Mouse (Mus musculus): ENCODE measurements at regions not wholly inside any gene's neighbourhood (a gene's known extent, or its start where the extent isn't known, plus 50 kb on each side); places are given as distances from the start of the nearest gene placed in this dataset.

GRCm38 (mm10) chr3:130883319-130883718 lies 153.1 kb upstream of the Rpl34 start:
- no peaks in the 10 kb centered on the region for H3K27me3 ChIP-seq (ENCODE audit: control insufficient read depth, insufficient read depth, insufficient read length)
- no peak overlapping the region for H3K4me2 ChIP-seq (ENCODE audit: low read depth)
- H3K36me3 ChIP-seq (ENCODE audit: control insufficient read depth, insufficient read depth), result no peaks in the 10 kb centered on the region
- H3K4me3 ChIP-seq, result no peak overlapping the region
- H3K79me2 ChIP-seq (ENCODE audit: control insufficient read depth, insufficient read depth), result no peaks in the 10 kb centered on the region
- TF ChIP-seq SRF (IDR thresholded peaks at IDR 0.05; ENCODE audit: control insufficient read depth, insufficient read length, low read depth) (no peak), MYOD1 (IDR thresholded peaks at IDR 0.05; ENCODE audit: control insufficient read depth in 1 of 3, insufficient read length in 2 of 3, low read depth in 2 of 3) (no peak), E2F4 (IDR thresholded peaks at IDR 0.05; ENCODE audit: insufficient read depth) (no peak), POLR2AphosphoS2 (IDR thresholded peaks at IDR 0.05; ENCODE audit: insufficient read length, low read depth) (no peak), USF1 (IDR thresholded peaks at IDR 0.05; ENCODE audit: low read depth) (no peak), CEBPB (IDR thresholded peaks at IDR 0.05; ENCODE audit: insufficient read depth, poor library complexity, severe bottlenecking) (no peak), REST (IDR thresholded peaks at IDR 0.05; ENCODE audit: insufficient read depth, insufficient read length) (no peak), MYOG (IDR thresholded peaks at IDR 0.05; ENCODE audit: control insufficient read depth in 1 of 3, insufficient read depth in 1 of 3, insufficient read length in 2 of 3, low read depth in 2 of 3) (no peak)
- no peak overlapping the region for H3ac ChIP-seq (ENCODE audit: control insufficient read depth, insufficient read length)

GRCm38 (mm10) chr3:130880482-130880881 lies 150.3 kb upstream of the Rpl34 start:
- H3K4me2 ChIP-seq (ENCODE audit: low read depth), result no peak overlapping the region
- TF ChIP-seq POLR2A (IDR thresholded peaks at IDR 0.05; ENCODE audit: insufficient read length, low read depth) (no peak), E2F4 (IDR thresholded peaks at IDR 0.05; ENCODE audit: insufficient read depth) (no peak), MYOG (IDR thresholded peaks at IDR 0.05; ENCODE audit: control insufficient read depth in 1 of 3, insufficient read depth in 1 of 3, insufficient read length in 2 of 3, low read depth in 2 of 3) (no peak), SRF (IDR thresholded peaks at IDR 0.05; ENCODE audit: control insufficient read depth, insufficient read length, low read depth) (no peak), CEBPB (IDR thresholded peaks at IDR 0.05; ENCODE audit: insufficient read depth, poor library complexity, severe bottlenecking) (no peak), MYOD1 (IDR thresholded peaks at IDR 0.05; ENCODE audit: control insufficient read depth in 1 of 3, insufficient read length in 2 of 3, low read depth in 2 of 3) (no peak), TCF3 (IDR thresholded peaks at IDR 0.05; ENCODE audit: insufficient read length, low read depth) (no peak), USF1 (IDR thresholded peaks at IDR 0.05; ENCODE audit: low read depth) (no peak), POLR2AphosphoS2 (IDR thresholded peaks at IDR 0.05; ENCODE audit: insufficient read length, low read depth) (no peak), REST (IDR thresholded peaks at IDR 0.05; ENCODE audit: insufficient read depth, insufficient read length) (no peak), TCF12 (IDR thresholded peaks at IDR 0.05; ENCODE audit: insufficient read depth, poor library complexity, severe bottlenecking) (no peak), MAX (IDR thresholded peaks at IDR 0.05; ENCODE audit: low read depth) (no peak)
- no peak overlapping the region for H3ac ChIP-seq (ENCODE audit: control insufficient read depth, insufficient read length)
- no peaks in the 10 kb centered on the region for H3K79me2 ChIP-seq (ENCODE audit: control insufficient read depth, insufficient read depth)
- no peak overlapping the region for H3K4me3 ChIP-seq
- H3K27me3 ChIP-seq (ENCODE audit: control insufficient read depth, insufficient read depth, insufficient read length), result no peaks in the 10 kb centered on the region
- H3K36me3 ChIP-seq (ENCODE audit: control insufficient read depth, insufficient read depth), result no peaks in the 10 kb centered on the region

- Histone ChIP-seq H3ac (ENCODE audit: control insufficient read depth, insufficient read length) (no peak overlapping the region), H3K36me3 (ENCODE audit: control insufficient read depth, insufficient read depth) (no peaks in the 10 kb centered on the region), H3K4me3 (no peak overlapping the region), H3K27me3 (ENCODE audit: control insufficient read depth, insufficient read depth, insufficient read length) (no peaks in the 10 kb centered on the region), H3K79me2 (ENCODE audit: control insufficient read depth, insufficient read depth) (no peaks in the 10 kb centered on the region), H3K4me2 (ENCODE audit: low read depth) (no peak overlapping the region)
- TF ChIP-seq REST (IDR thresholded peaks at IDR 0.05; ENCODE audit: insufficient read depth, insufficient read length) (no peak), E2F4 (IDR thresholded peaks at IDR 0.05; ENCODE audit: insufficient read depth) (no peak), MYOG (IDR thresholded peaks at IDR 0.05; ENCODE audit: control insufficient read depth in 1 of 3, insufficient read depth in 1 of 3, insufficient read length in 2 of 3, low read depth in 2 of 3) (no peak), CEBPB (IDR thresholded peaks at IDR 0.05; ENCODE audit: insufficient read depth, poor library complexity, severe bottlenecking) (no peak), TCF12 (IDR thresholded peaks at IDR 0.05; ENCODE audit: insufficient read depth, poor library complexity, severe bottlenecking) (no peak)
Measured at GRCm38 (mm10) chr3:130879463-130879862, 149.3 kb upstream of the Rpl34 start.

GRCm38 (mm10) chr3:130878834-130879233 lies 148.6 kb upstream of the Rpl34 start:
- no peak overlapping the region for H3K4me3 ChIP-seq
- no peaks in the 10 kb centered on the region for H3K79me2 ChIP-seq (ENCODE audit: control insufficient read depth, insufficient read depth)
- TF ChIP-seq MYOD1 (IDR thresholded peaks at IDR 0.05; ENCODE audit: control insufficient read depth in 1 of 3, insufficient read length in 2 of 3, low read depth in 2 of 3) (no peak), TCF12 (IDR thresholded peaks at IDR 0.05; ENCODE audit: insufficient read depth, poor library complexity, severe bottlenecking) (no peak), SRF (IDR thresholded peaks at IDR 0.05; ENCODE audit: control insufficient read depth, insufficient read length, low read depth) (no peak), USF1 (IDR thresholded peaks at IDR 0.05; ENCODE audit: low read depth) (no peak), POLR2AphosphoS2 (IDR thresholded peaks at IDR 0.05; ENCODE audit: insufficient read length, low read depth) (no peak), MAX (IDR thresholded peaks at IDR 0.05; ENCODE audit: low read depth) (no peak), MYOG (IDR thresholded peaks at IDR 0.05; ENCODE audit: control insufficient read depth in 1 of 3, insufficient read depth in 1 of 3, insufficient read length in 2 of 3, low read depth in 2 of 3) (no peak), E2F4 (IDR thresholded peaks at IDR 0.05; ENCODE audit: insufficient read depth) (no peak), REST (IDR thresholded peaks at IDR 0.05; ENCODE audit: insufficient read depth, insufficient read length) (no peak), POLR2A (IDR thresholded peaks at IDR 0.05; ENCODE audit: insufficient read length, low read depth) (no peak), CEBPB (IDR thresholded peaks at IDR 0.05; ENCODE audit: insufficient read depth, poor library complexity, severe bottlenecking) (no peak), TCF3 (IDR thresholded peaks at IDR 0.05; ENCODE audit: insufficient read length, low read depth) (no peak)
- H3ac ChIP-seq (ENCODE audit: control insufficient read depth, insufficient read length), result no peak overlapping the region
- H3K36me3 ChIP-seq (ENCODE audit: control insufficient read depth, insufficient read depth), result no peaks in the 10 kb centered on the region
- no peaks in the 10 kb centered on the region for H3K27me3 ChIP-seq (ENCODE audit: control insufficient read depth, insufficient read depth, insufficient read length)
- no peak overlapping the region for H3K4me2 ChIP-seq (ENCODE audit: low read depth)

- Histone ChIP-seq H3K27me3 (ENCODE audit: control insufficient read depth, insufficient read depth, insufficient read length) (no peaks in the 10 kb centered on the region), H3ac (ENCODE audit: control insufficient read depth, insufficient read length) (no peak overlapping the region), H3K79me2 (ENCODE audit: control insufficient read depth, insufficient read depth) (no peaks in the 10 kb centered on the region), H3K4me3 (no peak overlapping the region), H3K36me3 (ENCODE audit: control insufficient read depth, insufficient read depth) (no peaks in the 10 kb centered on the region), H3K4me2 (ENCODE audit: low read depth) (no peak overlapping the region)
- TF ChIP-seq MAX (IDR thresholded peaks at IDR 0.05; ENCODE audit: low read depth) (no peak), MYOG (IDR thresholded peaks at IDR 0.05; ENCODE audit: control insufficient read depth in 1 of 3, insufficient read depth in 1 of 3, insufficient read length in 2 of 3, low read depth in 2 of 3) (no peak)
Measured at GRCm38 (mm10) chr3:130877981-130878380, 147.8 kb upstream of the Rpl34 start.

All from myocyte (in vitro differentiated cells).